Mouse (Mus musculus): ENCODE results near the gene Nsl1. TPM values are rescaled to one million over a fixed set of nuclear protein-coding genes. Genes with fewer than 3 reads are reported as not detected.

Gene Nsl1
- total RNA-seq, 2 experiments from 2014 or later, result 0.23 to 0.56 TPM

DNA sequence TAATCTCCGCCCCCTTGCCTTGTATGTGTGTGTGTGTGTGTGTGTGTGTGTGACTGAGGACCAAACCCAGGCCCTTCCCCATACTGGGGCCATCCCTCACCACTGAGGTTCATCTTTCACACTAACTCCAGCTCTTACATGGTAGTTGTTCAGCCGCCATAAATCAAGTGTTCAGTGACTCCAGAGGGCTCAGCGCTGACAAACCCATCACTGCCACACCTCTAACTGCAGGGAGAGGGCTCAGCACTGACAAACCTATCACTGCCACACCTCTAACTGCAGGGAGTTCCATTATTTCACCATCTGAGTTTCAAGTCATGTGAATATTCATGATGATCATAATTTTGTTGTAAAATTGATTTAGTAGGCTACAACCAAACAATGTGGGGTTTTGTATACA is 9.3 kb upstream of the Nsl1 start:
- DNase-seq (ENCODE audit: low spot score in 2 of 2), result no peak

DNA sequence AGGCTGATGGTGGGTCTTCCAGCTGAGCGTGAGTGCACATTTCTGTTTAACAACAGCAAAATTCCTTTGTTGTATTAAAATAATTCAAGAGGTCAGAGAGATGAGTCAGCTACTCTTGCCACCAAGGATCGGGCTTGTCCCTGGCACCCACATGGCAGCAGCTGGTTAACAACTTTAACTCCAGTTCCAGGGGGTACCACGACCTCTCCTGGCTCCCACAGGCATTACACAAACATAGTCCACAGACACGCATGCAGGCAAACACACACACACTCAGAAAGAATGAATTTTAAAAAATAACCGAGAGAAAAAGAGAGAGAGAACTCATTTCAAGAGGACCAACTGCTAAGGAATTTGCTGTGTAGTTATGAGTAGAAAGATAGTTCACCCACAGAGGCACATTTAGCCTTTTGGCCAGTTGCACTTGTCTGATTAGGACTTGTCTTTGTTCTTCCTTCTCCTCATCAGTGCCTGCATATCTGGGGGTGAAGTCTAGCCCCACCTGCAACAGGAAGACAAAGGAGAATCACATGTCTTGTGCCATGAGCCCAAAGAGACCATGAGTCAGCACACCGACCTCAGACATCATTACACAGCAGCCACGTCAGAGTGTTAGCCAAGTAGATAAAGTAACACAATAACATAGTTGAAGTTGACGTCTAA is 7.8 kb upstream of the Nsl1 start:
- no peak for DNase-seq (ENCODE audit: low spot score in 2 of 2)

DNA sequence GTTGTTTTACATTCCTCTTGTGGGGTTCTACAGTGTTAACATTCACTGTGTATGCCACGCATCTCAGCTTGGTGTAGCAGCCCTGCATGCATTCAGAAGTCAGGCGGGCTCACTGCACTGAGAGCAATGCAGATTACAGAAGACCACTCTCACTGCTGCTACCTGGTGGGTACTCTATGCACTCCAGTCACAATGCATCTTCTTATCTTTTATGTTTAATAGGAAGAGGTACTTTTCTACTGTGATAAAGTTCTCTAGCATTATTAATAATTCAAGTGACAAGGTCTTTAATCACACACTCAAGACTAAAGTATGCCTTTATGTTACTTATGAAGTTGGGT is 7.3 kb upstream of the Nsl1 start:
- DNase-seq (ENCODE audit: low spot score in 2 of 2), result no peak

GRCm38 (mm10) chr1:191057461-191057860 is 5.4 kb upstream of the Nsl1 start:
- no peak for DNase-seq (ENCODE audit: low spot score in 2 of 2)

GRCm38 (mm10) chr1:191062241-191062780 is 501 bp upstream of the Nsl1 start:
- DNase-seq (ENCODE audit: low spot score in 2 of 2), result no peak

GRCm38 (mm10) chr1:191063700-191064099 is 888 bp downstream of the Nsl1 start:
- no peak for DNase-seq (ENCODE audit: low spot score in 2 of 2)

DNA sequence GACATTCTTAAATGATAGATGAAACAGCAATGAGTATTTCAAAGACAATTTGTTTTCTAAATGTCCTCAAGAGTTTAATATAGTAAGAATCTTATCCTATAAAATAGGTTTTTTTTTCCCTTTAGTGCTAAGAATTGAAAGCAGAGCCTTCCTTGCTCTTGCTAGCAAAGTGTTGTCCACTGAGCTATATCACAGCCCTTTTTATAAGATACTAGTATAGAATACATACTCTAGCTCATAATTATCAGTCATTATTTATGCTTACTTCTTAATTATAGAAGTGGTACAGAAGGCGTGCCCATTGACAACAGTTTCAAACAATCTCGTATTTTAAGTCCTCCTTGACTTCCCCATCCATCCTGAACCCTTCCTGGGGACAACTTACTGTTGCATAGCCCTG is 1.7 kb downstream of the Nsl1 start:
- DNase-seq (ENCODE audit: low spot score in 2 of 2), result no peak

DNA sequence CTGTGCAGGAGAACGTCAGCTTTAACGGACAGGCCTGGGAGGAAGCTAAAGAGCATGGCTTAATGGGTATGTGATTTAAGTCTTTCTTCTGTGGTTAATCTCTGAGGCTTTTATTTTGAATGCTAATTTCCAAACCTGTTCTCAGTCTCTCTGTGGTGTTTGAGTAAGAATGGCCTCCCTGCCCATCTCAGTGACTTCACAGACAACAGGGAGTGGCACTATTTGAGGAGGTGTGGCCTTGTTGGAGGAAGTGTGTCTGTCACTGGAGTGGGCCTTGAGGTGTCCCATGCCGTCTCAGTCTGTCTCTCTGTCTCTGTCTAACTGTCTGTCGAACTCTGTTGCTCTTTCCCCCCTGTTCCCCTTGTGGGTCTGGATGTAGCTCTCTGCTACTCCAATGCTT is 2.4 kb downstream of the Nsl1 start:
- no peak for DNase-seq (ENCODE audit: low spot score in 2 of 2)

- no peak for DNase-seq (ENCODE audit: low spot score in 2 of 2)
These were observed 5.6 kb downstream of the Nsl1 start for GRCm38 (mm10) chr1:191068377-191068776.

DNA sequence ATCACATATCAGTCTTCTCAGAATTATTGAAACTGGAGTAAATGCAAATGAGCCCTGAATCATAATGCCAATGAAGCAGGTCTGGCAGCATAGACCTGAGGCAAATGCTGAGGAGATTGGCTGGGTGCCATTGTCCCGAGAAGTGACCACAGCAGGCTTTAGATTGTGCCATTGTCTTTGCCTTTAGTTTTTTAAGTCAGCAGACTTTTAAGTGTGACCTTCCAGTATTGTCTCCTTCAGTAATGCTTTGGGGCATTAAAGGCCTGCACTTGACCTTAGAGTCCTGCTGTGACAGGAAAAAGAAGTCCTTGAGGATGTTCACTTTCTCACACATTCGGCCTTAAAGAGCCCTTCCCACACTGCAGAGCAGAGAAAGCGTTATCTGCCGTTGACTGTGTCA is 7.4 kb downstream of the Nsl1 start:
- no peak for DNase-seq (ENCODE audit: low spot score in 2 of 2)

- DNase-seq (ENCODE audit: low spot score in 2 of 2), result no peak
These were observed 8.8 kb downstream of the Nsl1 start for GRCm38 (mm10) chr1:191071613-191072012.

DNA sequence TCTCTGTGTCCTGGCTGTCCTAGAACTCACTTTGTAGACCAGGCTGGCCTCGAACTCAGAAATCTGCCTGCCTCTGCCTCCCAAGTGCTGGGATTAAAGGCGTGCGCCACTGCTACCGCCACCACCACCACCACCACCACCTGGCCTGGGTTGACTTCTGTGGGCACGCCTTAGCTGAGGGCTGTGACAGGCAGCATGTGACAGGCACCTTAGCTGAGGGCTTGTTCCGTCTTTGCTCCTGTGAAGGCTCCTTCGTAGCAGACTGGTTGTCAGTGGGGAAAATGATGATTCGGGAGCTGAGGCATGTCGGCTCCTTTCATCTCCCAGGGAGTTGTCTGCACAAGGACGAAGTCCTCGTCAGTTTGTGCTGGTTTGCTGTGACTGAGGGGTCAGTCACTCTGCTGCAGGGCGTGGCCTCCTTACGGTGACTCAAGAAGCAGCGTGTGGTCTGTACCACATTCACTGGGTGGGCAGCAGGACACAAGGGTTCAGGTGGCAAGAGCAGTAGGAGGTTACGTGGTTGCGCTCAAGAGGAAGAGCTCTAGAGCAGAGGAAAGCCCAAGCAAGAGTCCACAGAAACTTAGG is 9.6 kb downstream of the Nsl1 start:
- DNase-seq (ENCODE audit: low spot score in 2 of 2), result no peak

GRCm38 (mm10) chr1:191073001-191073400 is 10.2 kb downstream of the Nsl1 start:
- no peak for DNase-seq (ENCODE audit: low spot score in 2 of 2)

- DNase-seq (ENCODE audit: low spot score in 2 of 2), result no peak
These were observed 10.7 kb downstream of the Nsl1 start for GRCm38 (mm10) chr1:191073486-191073885.

DNA sequence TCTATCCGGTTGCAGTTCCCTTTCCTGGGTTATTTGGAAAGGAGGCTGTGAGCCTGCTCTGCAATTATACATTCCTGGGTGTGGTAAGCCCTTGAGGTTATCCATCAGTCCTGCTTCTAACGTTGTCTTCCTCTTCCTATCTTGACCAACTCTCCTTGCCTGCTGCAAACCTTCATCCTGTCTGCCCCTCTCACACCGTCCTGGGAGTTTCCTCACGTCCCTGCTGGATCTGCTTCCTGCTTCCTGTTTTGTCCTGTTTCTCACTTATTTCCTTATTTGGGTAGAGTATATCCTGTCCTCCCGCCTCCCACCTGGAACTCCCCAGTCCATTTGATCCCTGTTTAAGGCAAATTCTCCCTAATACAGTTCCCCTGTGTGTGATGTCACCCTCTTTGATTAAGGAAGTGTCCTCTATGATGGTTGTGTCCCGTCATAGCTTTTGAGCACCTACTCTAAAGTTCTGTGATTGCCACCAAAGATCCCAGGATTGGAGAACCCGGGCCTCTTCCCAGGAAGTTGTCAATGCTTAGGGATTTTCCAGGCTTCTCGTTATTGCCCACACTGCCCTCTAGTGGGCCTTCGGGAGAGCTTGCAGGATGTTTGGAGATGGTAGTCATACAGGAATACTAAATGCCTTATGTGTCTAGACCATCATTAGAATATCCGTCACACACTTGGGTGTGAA is 12.5 kb downstream of the Nsl1 start:
- peak; percentile 54 to 60 for DNase-seq (ENCODE audit: low spot score in 2 of 2)

DNA sequence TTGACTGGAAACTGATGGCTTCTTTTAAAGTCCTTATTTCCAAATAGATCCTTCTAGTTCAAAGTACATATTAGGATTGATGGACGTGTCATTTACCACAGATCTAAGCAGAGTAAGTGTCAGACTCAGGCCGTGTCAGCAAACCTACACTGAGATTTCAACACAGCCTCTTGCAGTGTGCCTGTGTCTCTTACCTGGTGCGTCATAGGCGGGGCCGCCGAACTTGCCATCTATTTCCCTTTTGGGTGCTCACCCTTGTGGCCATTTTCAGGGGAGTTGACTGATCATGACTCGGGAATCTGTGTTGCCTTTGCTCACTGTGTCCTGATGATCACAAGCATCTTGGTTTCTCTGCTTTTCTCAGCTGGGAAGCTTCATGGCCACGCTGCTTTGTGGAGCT is 20.4 kb downstream of the Nsl1 start:
- DNase-seq (ENCODE audit: low spot score in 2 of 2), result no peak

DNA sequence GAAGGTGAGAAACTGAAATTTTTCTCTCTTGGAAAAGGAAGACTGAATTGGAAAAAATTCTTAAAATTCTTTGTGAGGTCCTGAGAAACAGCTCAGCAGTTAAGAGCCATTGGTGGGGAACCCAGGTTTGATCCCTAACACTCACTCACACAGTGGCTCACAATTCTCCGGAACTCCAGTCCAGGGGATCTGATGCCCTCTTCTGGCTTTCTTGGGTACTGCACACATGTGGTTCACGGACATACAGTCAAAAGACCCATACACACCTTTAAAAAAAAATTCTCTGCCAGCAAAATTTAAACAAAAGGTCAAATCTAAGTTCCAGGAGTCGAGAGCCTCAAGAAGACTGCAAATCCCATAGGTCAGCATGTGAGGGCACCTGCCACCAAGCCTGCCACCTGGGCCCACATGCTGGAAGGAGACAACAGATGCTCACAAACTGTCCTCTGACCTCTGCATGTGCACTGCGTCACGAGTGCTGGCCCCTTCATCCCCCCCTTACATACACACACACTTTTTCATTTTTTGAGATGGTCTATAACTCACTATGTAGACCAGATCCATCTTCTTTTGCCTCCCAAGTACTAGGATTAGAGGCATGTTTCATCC is 22.2 kb downstream of the Nsl1 start:
- DNase-seq (ENCODE audit: low spot score in 2 of 2), result peak; percentile 29 to 58

DNA sequence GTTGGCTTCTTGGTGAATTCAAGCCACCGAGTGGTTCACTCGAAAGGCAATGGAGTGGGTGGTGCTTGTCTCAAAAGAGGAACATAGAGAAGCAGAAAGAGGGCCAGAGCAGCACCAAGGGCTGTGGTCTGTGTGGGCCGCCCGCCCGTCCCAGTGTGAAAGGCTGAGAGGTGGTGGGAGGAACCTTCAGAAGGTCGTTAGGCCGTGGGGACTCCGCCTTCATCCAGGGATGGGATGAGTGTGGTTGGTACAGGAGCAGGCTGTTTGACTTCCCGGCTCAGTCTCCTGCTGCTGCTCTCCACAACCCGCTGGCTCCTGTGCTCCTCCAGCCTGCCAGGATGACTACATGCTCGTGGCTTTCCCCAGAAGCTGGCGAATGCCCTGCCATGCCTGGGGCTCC is 22.8 kb downstream of the Nsl1 start:
- no peak for DNase-seq (ENCODE audit: low spot score in 2 of 2)

DNA sequence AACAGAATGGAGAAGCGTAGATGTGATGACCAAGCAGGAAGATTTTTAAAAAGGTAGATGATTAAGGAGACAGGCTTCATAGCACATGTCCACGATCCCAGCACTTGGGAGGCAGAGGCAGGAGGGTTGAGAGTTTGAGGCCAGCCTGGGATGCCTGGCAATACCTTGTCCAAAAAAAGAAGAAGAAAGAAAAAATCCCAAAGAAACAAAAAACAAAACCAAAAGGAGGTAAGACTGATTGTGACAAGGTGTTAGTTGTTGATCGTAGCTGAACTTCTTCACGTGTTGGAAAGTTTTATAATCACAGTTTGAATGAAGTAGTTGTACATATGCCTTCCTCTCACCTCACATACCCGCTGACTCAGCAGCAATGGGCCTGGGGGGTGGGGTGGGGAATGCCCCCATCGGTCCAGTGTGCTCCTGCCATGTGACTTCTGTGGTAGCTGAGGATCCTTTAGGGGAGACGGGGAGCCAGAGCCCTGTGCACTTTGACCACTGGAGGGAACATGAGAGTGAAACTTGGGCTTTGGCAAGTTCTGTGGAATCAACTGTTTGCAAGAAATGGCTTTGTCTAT is 23.6 kb downstream of the Nsl1 start:
- DNase-seq (ENCODE audit: low spot score in 2 of 2), result no peak

GRCm38 (mm10) chr1:191086960-191087359 is 24.1 kb downstream of the Nsl1 start:
- no peak for DNase-seq (ENCODE audit: low spot score in 2 of 2)

DNA sequence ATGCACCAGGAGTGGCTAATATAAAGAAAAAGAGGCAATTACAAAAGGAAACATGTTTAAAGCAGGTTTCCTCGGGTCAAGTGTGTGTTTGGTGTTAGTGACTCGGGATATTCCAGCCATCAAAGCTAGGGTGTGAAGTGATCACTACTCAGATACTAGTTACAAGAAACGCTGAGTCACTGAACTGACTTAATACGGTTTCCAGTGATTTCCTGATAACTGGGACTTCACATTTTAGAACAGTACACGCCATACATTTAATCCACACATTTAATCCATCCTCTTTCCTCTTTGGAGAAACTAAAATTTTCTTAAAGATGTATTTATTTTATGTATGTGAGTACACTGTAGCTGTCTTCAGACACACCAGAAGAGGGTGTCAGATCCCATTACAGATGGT is 25.1 kb downstream of the Nsl1 start:
- DNase-seq (ENCODE audit: low spot score in 2 of 2), result no peak

DNA sequence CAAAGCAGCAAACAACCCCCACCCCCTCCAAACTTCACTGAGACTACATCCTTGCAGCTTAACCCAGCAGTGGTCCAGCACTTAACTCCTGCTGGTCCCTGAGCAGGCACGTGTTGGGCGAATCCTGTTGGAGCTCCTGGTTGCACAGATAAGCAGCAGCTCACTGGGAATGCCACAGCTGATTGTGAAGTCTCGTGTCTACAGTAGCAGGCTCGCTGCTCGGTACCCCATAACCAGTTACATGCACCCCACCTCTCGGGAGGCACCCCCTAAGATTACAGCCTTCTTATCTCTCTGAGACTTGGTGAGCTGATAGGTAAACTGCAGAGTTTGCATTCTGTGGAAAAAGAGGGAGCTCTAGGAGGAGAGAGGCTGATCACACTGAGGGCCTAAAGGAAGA is 26.5 kb downstream of the Nsl1 start:
- DNase-seq (ENCODE audit: low spot score in 2 of 2), result no peak
